Mouse (Mus musculus) forebrain, embryonic 15.5 days (tissue): Measurements from ENCODE around the gene Hif1an. TPM values are rescaled to one million over a fixed set of nuclear protein-coding genes. Genes with fewer than 3 reads are reported as not detected.

Source experiments
- ATAC-seq: fragments of 200-750 bp; cut with Nextera tagmentation; replicated peaks from 2 replicates; pipeline ENCODE4 v1.8.0; 2017; ENCODE audit warnings: mild to moderate bottlenecking, moderate TSS enrichment, moderate library complexity
- H3K27ac ChIP-seq: fragments of 300-500 bp; sonication (generic); replicated peaks from 2 replicates; pipeline ENCODE4 v1.5.1; 2015; ENCODE audit warnings: mild to moderate bottlenecking, inconsistent platforms
- H3K27me3 ChIP-seq: fragments of 300-500 bp; sonication (generic); 2 replicates; pipeline ENCODE4 v1.6.1; 2015; ENCODE audit warnings: inconsistent platforms
- H3K36me3 ChIP-seq: fragments of 300-500 bp; sonication (generic); 2 replicates; pipeline ENCODE4 v1.6.1; 2015; ENCODE audit warnings: mild to moderate bottlenecking, inconsistent platforms
- H3K4me1 ChIP-seq: fragments of 300-500 bp; sonication (generic); 2 replicates; pipeline ENCODE4 v1.6.1; 2015; ENCODE audit warnings: inconsistent platforms
- H3K4me2 ChIP-seq: fragments of 300-500 bp; sonication (generic); replicated peaks from 2 replicates; pipeline ENCODE4 v1.6.1; 2015; ENCODE audit warnings: mild to moderate bottlenecking, inconsistent platforms
- H3K4me3 ChIP-seq: fragments of 300-500 bp; sonication (generic); 2 replicates; pipeline ENCODE4 v1.5.1; 2015; ENCODE audit warnings: mild to moderate bottlenecking, inconsistent platforms
- H3K9ac ChIP-seq: fragments of 300-500 bp; sonication (generic); replicated peaks from 2 replicates; pipeline ENCODE4 v1.6.1; 2015; ENCODE audit warnings: mild to moderate bottlenecking, inconsistent platforms
- H3K9me3 ChIP-seq: fragments of 300-500 bp; sonication (generic); 2 replicates; pipeline ENCODE4 v1.6.1; 2016; ENCODE audit warnings: inconsistent platforms
- WGBS: fragments of 180-500 bp; shearing (Covaris S2); methylation state at CpG from one replicate; pipeline ENCODE4 v1.1.7; 2015; ENCODE audit warnings: mixed read lengths; 5-methylcytosine and 5-hydroxymethylcytosine counted together
- polyA plus RNA-seq: library from polyadenylated mRNA; unstranded; fragments of >200 nt; fragmentation: Nextera tagmentation; extraction: Ambion mirVana; gene quantifications from 2 replicates; pipeline ENCODE4 v1.2.1, GENCODE M21; 2015

Hif1an gene
- 30.6 and 31.1 TPM in 2 replicates for polyA plus RNA-seq

DNA sequence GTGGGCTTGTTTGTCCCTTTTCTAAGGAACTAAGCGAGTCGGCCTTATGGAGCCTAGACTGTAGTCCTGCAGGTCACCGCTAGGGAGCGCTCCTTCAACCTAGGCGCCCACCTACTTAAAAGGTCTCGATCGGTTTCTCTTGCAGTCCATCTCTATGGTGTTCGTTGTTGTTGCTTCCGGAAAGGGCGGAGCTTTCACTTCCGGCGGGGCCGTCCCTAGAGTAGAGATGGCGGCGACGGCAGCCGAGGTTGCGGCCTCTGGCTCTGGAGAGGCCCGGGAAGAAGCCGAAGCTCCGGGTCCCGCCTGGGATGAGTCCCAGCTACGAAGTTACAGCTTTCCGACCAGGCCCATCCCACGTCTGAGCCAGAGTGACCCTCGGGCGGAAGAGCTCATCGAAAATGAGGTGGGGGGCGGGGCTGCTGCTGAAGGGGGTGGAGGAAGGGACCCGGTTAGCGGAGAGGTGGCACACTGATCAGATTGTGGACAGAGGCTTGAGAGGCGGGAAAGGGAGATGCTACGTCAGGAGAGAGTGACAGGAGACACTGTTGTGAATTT, at the start of gene Hif1an:
Hif1an (plus strand) TSS at position 199 of the 555 bp plus-strand sequence.
- peaks cover 26% of the 10 kb centered on the region for H3K4me1 ChIP-seq
- H3K27ac ChIP-seq: peak within 1 kb of the TSS; percentile 79
- H3K36me3 ChIP-seq: peaks cover 26% of the 10 kb centered on the region
- peaks cover 7% of the 10 kb centered on the region; the same call in 1 of the 2 replicates for H3K27me3 ChIP-seq
- H3K4me2 ChIP-seq: peak within 1 kb of the TSS; percentile 79
- peak; percentile 98 for ATAC-seq
- under 1% methylated on average over 33 of the region's 33 CpGs for WGBS
- H3K4me3 ChIP-seq: peak within 1 kb of the TSS; percentile 82
- H3K9me3 ChIP-seq: no peaks in the 10 kb centered on the region
- H3K9ac ChIP-seq: peak within 1 kb of the TSS; percentile 75

- Histone ChIP-seq H3K9ac (no peak overlapping the region), H3K4me3 (no peak overlapping the region), H3K4me2 (no peak overlapping the region), H3K36me3 (no peaks in the 10 kb centered on the region), H3K27ac (no peak overlapping the region), H3K27me3 (peaks cover 95% of the 10 kb centered on the region), H3K9me3 (no peaks in the 10 kb centered on the region), H3K4me1 (peaks cover 29% of the 10 kb centered on the region)
- 7% methylated on average over 11 of the region's 11 CpGs for WGBS
- ATAC-seq: no peak
Measured at GRCm38 (mm10) chr19:44513054-44513833, 49.4 kb upstream of the Hif1an start.

- Histone ChIP-seq H3K4me3 (no peak overlapping the region), H3K4me1 (peaks cover 29% of the 10 kb centered on the region), H3K9me3 (no peaks in the 10 kb centered on the region), H3K9ac (no peak overlapping the region), H3K4me2 (no peak overlapping the region), H3K27me3 (peaks cover 97% of the 10 kb centered on the region), H3K27ac (no peak overlapping the region), H3K36me3 (no peaks in the 10 kb centered on the region)
- ATAC-seq: no peak
- WGBS: 7% methylated on average over 7 of the region's 7 CpGs
Measured at GRCm38 (mm10) chr19:44513921-44514482, 48.6 kb upstream of the Hif1an start.

DNA sequence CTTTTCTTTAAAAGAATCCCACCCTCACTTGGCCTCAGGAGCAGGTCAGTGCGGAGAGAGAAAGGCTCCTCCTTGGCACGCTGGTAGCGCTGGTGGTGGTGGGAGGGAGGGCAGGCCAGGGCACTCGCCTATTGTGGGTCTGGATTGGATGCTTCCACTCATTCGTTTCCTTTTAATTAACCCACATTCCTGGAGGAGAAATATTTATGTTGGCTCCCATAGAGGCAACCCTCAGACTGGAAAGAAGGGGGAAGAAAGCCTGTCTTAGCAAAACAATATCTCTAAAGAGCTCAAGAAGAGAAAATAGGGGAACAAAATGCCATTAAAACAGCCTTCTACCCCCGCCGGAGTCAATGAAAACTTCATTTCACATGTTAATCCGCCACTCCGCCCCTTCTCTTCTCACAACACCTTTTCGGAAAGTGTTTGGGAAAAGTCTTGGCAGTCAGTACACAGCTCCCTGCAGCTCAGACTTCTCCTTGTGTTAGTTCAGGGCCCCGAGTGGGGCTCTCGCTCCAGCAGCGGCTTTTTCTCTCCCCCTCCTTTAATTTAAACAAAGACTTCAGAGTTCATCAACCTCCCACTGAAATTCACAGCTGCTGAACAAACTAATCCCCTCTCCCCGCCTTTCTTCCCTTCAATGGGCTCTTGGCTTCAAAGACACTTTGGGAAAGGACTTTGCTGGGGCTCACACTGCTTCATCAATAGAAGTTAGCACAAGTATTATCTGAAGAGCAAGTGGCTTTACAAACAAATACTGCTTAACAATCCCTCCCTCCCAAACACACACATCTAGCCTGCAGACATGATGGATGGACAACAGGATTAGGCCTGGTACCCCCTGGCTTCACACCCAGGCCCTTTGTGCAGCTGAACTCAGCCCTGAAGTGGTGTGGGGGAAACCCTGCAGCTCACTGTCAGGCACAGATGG, 47.9 kb upstream of the Hif1an start:
- Histone ChIP-seq H3K27me3 (peaks cover 97% of the 10 kb centered on the region), H3K36me3 (no peaks in the 10 kb centered on the region), H3K4me2 (no peak overlapping the region), H3K9me3 (no peaks in the 10 kb centered on the region), H3K27ac (no peak overlapping the region), H3K4me3 (no peak overlapping the region), H3K9ac (no peak overlapping the region), H3K4me1 (peaks cover 29% of the 10 kb centered on the region)
- ATAC-seq: peak; percentile 88
- WGBS: 2% methylated on average over 14 of the region's 14 CpGs

- no peaks in the 10 kb centered on the region for H3K9me3 ChIP-seq
- no peak overlapping the region for H3K27ac ChIP-seq
- 24% methylated on average over 6 of the region's 6 CpGs for WGBS
- peaks cover 27% of the 10 kb centered on the region for H3K4me1 ChIP-seq
- no peak overlapping the region for H3K9ac ChIP-seq
- no peak for ATAC-seq
- H3K36me3 ChIP-seq: no peaks in the 10 kb centered on the region
- no peak overlapping the region for H3K4me3 ChIP-seq
- no peak overlapping the region for H3K4me2 ChIP-seq
- peaks cover 95% of the 10 kb centered on the region for H3K27me3 ChIP-seq
Measured at GRCm38 (mm10) chr19:44515769-44516168, 46.9 kb upstream of the Hif1an start.

DNA sequence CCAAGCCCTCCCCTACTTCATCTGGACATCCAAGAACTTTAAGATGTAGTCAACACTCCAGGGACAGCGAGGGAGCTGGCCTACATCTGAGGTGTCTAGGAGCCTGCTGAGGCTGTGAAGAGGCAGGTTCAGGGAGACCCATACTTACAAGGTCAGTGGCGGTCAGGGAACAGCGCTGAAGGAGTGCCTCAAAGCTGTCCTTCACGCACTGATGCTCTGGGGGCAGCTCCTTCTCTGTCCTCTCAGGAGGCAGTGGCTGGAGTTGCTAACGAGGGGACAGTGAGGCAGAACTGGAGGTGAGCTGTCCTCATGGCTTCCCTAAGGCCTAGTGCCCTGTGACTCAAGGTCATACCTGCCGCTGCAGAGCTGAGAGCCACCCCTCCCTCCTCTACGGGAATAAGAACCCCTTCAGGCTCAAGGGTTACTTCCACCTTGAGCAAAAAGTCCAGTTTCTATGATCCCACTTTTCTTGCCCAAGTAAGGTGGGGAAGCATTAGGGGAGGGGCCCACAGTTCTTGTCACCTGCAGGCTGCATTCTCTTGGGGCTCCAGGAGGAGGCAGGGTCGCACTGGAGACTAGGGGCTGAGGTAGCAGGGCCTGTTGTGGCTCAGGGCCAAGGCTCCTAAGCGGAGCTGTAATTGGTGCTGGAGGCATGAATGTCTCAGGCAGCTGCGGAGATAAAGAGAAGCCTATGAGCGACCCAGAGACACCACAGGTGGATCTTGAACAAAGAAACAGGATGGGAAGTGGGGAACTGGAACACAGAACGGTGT, 44.5 kb upstream of the Hif1an start:
- Histone ChIP-seq H3K27ac (no peak overlapping the region), H3K4me2 (no peak overlapping the region), H3K27me3 (peaks cover 85% of the 10 kb centered on the region), H3K9ac (no peak overlapping the region), H3K4me1 (peaks cover 12% of the 10 kb centered on the region), H3K9me3 (no peaks in the 10 kb centered on the region), H3K4me3 (no peak overlapping the region), H3K36me3 (no peaks in the 10 kb centered on the region)
- no peak for ATAC-seq
- 40% methylated on average over 12 of the region's 12 CpGs for WGBS

DNA sequence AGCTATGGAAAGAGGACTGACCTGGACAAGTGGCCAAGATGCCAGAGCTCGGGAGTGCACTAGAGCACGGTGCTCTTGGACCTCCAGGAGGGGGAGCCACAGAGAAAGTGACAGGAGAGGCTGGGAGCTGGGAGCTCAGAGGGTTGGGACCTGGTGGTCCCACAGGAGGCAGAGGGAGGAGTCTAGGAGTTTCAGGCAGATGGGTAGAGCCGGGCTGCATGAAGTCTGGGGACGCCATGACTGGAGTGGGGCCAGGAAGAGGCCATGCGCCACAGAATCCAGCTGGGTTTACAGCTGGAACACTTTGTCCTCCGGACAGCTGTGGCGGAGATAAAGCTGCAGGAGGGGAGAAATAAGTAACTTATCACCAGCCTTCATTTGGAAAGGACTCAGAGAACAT, 43.5 kb upstream of the Hif1an start:
- Histone ChIP-seq H3K4me2 (no peak overlapping the region), H3K9me3 (no peaks in the 10 kb centered on the region), H3K4me3 (no peak overlapping the region), H3K9ac (no peak overlapping the region), H3K27ac (no peak overlapping the region), H3K36me3 (no peaks in the 10 kb centered on the region), H3K27me3 (peaks cover 84% of the 10 kb centered on the region), H3K4me1 (peaks cover 11% of the 10 kb centered on the region)
- WGBS: 32% methylated on average over 7 of the region's 7 CpGs
- ATAC-seq: no peak

DNA sequence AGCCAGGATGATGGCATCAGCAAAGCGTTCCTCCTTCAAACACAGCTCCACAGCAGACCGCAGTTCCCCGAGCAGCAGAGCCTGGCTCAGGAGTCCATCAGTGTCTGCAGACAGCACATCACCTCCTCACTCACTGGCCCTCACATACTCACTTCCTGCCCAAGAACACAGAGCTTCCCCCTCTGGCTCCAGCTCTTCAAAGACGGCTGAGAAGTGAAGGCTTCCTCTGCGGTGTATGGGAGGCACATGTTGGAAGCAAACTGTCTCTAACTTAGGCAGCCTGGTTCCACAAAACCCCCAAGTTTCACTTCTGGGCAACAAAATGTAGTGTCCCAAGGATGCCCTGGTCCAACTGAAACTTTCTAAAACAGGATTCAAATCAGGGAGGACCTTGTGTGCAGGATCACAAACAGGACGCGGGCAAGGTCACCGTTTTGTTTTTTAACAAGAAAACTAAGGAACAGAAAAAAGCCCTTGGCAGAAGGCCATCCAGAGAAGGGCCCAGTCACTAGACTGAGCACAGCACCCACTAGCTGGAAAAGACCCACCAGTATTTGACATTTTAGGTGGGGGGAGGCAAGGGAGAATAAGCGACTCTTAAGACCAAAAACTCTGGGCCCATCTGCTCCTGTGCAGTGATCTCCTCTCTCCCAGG, 37.0 kb upstream of the Hif1an start:
- Histone ChIP-seq H3K4me1 (no peaks in the 10 kb centered on the region), H3K9ac (no peak overlapping the region), H3K4me3 (no peak overlapping the region), H3K9me3 (no peaks in the 10 kb centered on the region), H3K27ac (no peak overlapping the region), H3K36me3 (no peaks in the 10 kb centered on the region), H3K4me2 (no peak overlapping the region), H3K27me3 (peaks cover 35% of the 10 kb centered on the region)
- 84% methylated on average over 9 of the region's 9 CpGs for WGBS
- ATAC-seq: no peak

DNA sequence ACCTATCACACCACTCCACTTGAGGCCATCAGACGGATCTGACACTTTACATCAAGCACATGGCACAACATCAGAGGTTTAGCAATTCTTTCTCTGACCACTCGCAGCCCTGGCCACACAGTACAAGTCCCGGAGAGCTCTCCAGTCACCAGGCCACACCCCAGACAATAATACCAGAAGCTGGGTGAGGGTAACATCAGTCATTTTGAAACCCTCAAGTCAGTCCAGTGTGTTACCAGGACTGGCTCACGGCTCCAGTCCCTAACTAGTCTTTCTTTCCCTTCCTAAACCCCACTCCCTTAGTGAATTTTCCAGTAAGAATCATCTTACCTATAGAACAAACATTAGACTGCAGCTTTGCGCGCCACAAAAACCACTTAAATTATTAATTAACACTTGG, 32.6 kb upstream of the Hif1an start:
- no peak for ATAC-seq
- Histone ChIP-seq H3K27ac (no peak overlapping the region), H3K9ac (no peak overlapping the region), H3K4me1 (no peaks in the 10 kb centered on the region), H3K27me3 (peaks cover 8% of the 10 kb centered on the region; the same call in 1 of the 2 replicates), H3K9me3 (no peaks in the 10 kb centered on the region), H3K4me2 (no peak overlapping the region), H3K4me3 (no peak overlapping the region), H3K36me3 (no peaks in the 10 kb centered on the region)
- WGBS: 76% methylated on average over 6 of the region's 6 CpGs

- H3K4me3 ChIP-seq: no peak overlapping the region
- no peak overlapping the region for H3K4me2 ChIP-seq
- H3K4me1 ChIP-seq: no peaks in the 10 kb centered on the region
- no peak overlapping the region for H3K9ac ChIP-seq
- 28% methylated on average over 3 of the region's 3 CpGs for WGBS
- H3K27me3 ChIP-seq: no peaks in the 10 kb centered on the region
- 0 out of 2 replicates have a peak, but pooled peaks cover 2% of the 10 kb centered on the region for H3K9me3 ChIP-seq
- no peak for ATAC-seq
- H3K27ac ChIP-seq: no peak overlapping the region
- no peaks in the 10 kb centered on the region for H3K36me3 ChIP-seq
Measured at GRCm38 (mm10) chr19:44535376-44535775, 27.3 kb upstream of the Hif1an start.

DNA sequence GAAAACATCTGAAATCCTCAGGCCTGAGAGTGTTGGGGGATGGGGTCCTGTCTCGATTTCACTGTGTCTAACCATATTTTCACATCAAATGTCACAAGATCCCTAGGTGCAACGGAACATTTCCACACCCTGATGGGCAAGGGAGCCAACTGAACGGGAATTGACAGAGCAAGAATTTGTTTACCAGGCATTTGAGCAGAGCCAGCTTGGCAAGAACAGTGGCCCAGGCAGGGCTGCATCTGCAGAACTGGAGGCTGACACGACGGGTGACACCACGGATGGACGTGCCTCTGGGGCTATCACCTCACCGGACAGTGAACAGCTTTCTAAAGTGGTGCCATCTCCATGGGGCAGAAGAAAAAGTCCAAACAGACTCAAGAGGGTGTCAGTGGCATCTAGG, 25.2 kb upstream of the Hif1an start:
- Histone ChIP-seq H3K4me3 (no peak overlapping the region), H3K36me3 (no peaks in the 10 kb centered on the region), H3K9me3 (0 out of 2 replicates have a peak, but pooled peaks cover 4% of the 10 kb centered on the region), H3K4me2 (no peak overlapping the region), H3K27ac (no peak overlapping the region), H3K27me3 (no peaks in the 10 kb centered on the region), H3K9ac (no peak overlapping the region), H3K4me1 (no peaks in the 10 kb centered on the region)
- WGBS: 89% methylated on average over 8 of the region's 8 CpGs
- ATAC-seq: no peak
